Mouse (Mus musculus) monocyte, adult 5-6 weeks (primary cell): Measurements from ENCODE around the gene Slamf1. TPM values are rescaled to one million over a fixed set of nuclear protein-coding genes. Genes with fewer than 3 reads are reported as not detected.
"Not testable (repeated sequence)": the region's sequence is repeated elsewhere in the genome, so short reads cannot be mapped to it uniquely, and the experiment has no call there.

Source experiments
- ATAC-seq: fragments of 153-309, 156-312 bp; replicated peaks from 2 replicates; pipeline ENCODE4 v1.8.0; 2017; ENCODE audit warnings: mild to moderate bottlenecking; ENCODE audit not compliant: low TSS enrichment, insufficient number of reproducible peaks, severe bottlenecking, poor library complexity, low FRiP score
- total RNA-seq: library from RNA; stranded (forward); fragments of 200-1000, 200-491, 200-594 nt; gene quantifications from 3 replicates; pipeline ENCODE4 v1.2.3, GENCODE M21; 2017

Gene Slamf1
- total RNA-seq, 1 experiment from 2014 or later = 1.7 TPM

GRCm38 (mm10) chr1:171791491-171791890 is 24.6 kb downstream of the Slamf1 start:
- ATAC-seq = no peak

DNA sequence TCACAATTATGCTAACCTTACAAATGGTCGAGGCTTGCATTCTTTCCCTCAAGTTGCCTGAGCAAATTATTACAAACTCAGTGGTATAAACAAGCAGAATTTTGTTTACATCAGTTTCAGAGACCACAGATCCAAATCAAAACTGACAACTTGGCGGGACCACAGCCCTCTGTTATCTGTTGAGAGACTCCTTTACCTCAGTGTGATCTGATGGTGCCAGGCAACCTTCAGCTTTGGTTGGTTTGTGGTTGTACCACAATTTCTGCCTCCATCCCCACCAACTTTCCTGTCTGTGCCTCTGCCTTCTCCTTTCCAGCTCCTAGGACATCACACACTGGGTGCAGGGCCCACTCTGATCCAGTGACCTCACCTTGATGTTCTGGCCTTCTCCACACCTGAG is 29.3 kb downstream of the Slamf1 start:
- no peak for ATAC-seq

- no peak for ATAC-seq
Observed at GRCm38 (mm10) chr1:171797840-171798239, 30.9 kb downstream of the Slamf1 start.

GRCm38 (mm10) chr1:171799648-171800047 is 32.7 kb downstream of the Slamf1 start:
- no peak for ATAC-seq

DNA sequence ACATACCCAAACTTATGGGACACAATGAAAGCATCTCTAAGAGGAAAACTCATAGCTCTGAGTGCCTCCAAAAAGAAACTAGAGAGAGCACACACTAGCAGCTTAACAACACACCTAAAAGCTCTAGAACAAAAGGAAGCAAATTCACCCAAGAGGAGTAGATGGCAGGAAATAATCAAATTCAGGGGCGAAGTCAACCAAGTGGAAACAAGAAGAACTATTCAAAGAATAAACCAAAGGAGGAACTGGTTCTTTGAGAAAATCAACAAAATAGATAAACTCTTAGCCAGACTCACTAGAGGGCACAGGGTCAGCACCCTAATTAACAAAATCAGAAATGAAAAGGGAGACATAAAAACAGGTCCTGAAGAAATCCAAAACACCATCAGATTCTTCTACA is 44.1 kb downstream of the Slamf1 start:
- not testable (repeated sequence) for ATAC-seq

DNA sequence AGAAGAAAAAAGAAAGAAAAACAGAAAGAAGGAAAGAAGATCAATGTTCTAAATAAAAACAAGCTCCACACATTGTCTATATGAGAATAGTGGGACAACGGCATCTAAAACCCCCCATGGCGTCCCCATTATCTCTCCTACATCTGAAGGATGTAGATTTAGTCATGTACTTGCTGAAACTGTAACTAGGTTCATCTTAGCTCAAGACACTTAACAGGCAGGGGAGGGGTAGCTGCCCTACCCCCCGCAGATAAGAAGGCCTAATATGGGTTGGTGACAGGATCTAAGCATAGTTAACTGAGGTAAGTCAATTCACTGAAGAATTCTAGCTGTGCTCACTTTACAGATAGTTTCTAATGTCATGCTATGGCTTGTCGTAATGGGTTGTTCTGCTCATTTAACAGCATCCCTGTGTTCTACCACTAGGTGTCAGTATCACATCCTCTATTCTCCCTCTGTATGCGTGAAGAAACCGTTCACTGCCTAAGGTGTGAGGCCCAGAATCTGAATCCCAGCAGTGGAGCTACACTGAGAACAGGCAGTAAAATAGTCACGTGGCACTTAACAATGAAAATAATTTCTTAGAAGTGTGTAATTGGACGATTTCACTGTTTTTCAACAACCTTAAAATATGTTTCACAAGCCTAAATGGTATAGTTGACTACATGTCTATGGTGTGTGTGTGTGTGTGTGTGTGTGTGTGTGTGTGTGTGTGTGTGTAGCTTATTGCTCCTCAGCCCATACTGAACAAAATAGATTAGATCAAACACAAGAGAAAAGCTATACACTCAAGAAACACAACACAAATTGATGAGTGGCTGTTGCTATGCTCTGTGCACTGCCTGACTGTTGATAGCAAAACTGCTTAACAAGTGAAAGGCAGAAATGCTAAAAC is 48.9 kb downstream of the Slamf1 start:
- peak; percentile 100 for ATAC-seq

- ATAC-seq = peak; percentile 33; the same call in 1 of the 2 replicates
Observed at GRCm38 (mm10) chr1:171816991-171817390, 50.1 kb downstream of the Slamf1 start.

DNA sequence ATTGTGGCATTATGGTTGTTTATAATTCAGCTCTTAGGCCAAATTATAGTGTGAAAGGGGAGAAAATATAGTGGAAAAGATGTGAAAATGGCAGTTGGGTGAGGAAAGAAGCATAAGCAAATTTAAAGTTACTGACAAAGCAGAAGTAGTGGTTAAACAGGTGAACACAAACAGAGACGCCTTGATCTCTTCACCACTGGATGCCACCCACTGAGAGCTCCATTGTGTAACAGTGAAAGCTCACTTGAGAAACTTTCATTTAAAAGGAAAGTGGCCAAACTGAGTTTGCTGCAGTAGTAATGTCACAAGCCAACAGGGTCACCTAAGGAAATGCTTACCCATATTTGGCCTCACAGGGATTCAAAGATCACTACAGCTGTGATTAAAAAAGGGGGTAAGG is 54.4 kb downstream of the Slamf1 start:
- ATAC-seq = no peak; the same call in 1 of the 2 replicates

GRCm38 (mm10) chr1:171825462-171825861 is 58.5 kb downstream of the Slamf1 start:
- no peak for ATAC-seq

DNA sequence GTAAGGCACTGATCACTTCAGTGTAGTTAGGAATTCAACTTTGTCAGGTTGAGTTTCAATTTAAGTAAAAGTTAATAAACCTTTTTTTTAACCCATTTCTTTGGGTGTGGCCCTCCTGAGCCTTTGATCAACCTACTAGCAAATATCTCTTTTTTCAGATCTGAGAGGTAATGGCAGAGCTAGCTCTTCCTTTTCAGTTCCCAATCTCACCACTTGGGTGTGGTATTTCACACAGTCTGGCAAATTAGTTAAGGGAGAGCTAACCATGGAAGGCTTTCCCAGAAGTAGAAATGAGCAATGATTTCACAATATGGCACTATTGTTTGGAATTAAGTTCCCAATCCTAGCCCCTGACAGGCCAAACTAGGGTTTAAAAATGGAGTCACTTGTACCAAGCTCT is 59.2 kb downstream of the Slamf1 start:
- no peak for ATAC-seq

DNA sequence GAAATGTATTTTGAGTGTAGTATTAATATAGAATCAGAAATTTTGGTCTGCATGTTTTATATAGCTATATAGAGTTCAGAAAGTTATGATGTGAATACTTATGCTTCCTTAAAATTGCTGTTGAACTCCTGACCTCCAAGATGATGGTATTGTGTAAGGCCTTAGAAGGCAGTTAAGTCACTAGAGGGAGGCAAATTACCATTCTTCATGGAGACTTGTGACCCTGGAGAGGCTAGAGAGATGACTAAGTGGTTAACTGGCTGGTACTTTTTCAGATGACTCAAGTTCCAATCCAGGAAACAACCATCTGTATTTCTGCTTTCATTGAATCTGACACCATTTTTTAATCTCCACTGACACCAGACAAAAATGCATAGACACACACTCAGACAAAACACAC is 60.7 kb downstream of the Slamf1 start:
- ATAC-seq = peak; percentile 97

DNA sequence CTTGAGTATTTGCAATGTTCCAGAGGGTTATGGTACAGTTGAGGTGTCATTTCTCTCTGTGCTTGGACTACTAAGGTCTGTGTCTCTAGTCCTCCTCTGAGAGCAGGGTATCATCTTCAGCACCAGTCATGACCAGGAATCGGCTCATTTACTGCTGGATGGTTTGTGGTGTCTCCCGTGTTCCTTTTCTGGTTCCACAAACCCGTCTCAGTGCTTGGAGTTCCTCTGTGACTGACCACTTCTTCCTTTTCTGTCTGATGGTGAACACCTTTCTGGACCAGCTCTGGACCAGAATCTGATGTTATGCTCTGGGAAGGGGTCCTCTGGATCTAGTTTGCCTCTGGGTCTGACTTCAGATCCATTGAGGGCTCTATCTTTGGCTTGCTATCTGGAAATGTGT is 72.6 kb downstream of the Slamf1 start, which contains the start of gene Cd84:
Gene Cd84, plus strand, starts transcription at position 210 of the 400 bp plus-strand sequence.
- peak; percentile 48; the same call in 1 of the 2 replicates for ATAC-seq

DNA sequence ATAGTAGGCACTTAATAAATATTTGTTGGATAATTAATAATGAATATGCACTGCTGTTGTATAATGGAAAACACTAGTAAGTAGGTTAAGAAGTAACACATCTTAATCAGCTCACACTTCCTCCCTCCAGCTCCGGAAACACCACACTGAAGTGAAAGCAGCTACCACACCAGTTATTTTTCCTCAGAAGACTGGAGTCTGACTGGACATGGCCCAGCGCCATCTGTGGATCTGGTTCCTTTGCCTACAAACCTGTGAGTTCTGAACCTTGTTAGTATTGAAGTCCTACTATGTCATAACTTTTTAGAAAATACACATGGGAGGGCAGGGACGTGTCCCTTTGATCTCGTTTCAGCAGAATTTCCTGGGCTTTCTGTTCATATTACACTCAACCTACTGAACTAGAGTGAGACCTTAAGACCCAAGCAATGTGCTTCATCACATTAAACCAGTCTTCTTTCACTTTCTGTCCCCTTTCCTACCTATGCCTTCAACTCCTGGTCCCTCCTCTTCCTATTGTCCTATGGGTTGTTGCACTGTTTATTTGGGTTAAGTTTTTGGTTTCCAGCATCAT is 73.6 kb downstream of the Slamf1 start:
- ATAC-seq = peak; percentile 52; the same call in 1 of the 2 replicates

DNA sequence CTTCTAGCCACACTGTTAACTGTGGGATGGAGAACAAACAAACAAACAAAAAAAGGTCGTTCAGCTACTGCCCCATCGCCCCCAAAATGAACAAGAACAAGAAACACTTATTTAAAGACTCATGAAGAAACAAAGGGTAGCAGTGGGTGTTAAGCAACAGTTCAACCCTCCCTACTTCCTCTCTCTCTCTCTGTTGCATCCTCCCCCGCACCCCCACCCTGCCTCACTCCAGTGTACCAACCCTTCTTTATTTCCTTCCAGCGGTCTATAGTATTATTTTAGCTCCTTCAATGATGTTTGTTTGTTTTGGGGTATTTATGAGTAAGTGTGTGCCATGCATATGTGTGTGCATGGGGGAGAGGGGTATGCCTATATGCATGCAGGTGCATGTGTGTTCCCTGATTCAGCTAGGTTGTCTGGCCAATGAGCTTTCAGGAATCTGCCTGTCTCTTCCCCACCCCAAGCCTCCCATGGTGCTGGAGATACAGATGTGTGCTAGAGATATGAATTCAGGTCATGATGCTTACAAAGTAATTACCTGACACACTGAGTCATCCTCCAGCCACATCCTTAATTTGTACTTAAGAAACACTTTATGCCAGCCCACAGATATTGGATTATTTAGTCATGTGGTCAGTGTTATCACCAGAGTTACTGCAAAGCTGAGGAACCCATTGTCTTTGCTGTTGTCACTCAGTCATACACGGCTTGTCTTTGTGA is 78.3 kb downstream of the Slamf1 start:
- ATAC-seq = peak; percentile 67

DNA sequence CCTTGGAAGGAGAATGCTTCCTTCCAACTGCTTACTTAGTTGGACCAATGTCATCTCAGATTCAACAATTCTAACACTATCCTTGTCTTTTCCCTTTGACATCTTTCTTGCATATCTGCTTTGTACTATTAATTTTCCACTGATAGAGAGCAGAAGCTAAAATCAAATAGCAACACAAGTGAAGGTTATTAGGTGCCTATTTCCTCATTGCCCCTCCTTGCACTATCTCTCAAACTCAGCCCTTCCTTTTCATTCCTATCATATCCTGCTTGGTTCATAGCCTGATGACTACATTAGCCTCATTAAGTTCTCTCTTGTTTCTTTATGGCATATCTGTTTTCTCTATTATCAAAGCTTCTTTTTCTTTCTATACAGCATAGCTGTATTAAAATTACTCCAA is 81.3 kb downstream of the Slamf1 start:
- ATAC-seq = no peak

DNA sequence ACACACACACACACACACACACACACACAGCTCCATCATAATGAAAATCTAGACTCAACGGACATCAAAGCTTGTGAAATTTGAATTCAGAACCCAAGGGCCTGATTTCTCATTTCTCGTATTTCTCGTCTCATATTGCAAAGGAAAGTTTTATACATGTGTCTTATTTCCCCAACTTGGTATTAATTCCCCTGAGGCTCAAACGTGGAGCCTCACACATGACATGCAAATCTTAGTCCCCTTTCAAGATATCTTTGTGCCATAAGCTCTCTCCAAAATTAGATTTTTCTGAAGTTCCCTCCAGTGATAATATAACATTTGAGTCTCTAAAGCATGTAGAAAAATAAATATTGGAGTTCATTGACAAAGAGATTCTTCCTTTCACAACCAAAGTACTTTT is 81.8 kb downstream of the Slamf1 start:
- ATAC-seq = no peak

GRCm38 (mm10) chr1:171849454-171849853 is 82.5 kb downstream of the Slamf1 start:
- ATAC-seq = peak; percentile 96
